Mouse (Mus musculus): ENCODE measurements around the gene Otop2. TPM values are rescaled to one million over a fixed set of nuclear protein-coding genes. Genes with fewer than 3 reads are reported as not detected.

Otop2 gene
- polyA plus RNA-seq, 1 experiment from 2014 or later, result not detected

DNA sequence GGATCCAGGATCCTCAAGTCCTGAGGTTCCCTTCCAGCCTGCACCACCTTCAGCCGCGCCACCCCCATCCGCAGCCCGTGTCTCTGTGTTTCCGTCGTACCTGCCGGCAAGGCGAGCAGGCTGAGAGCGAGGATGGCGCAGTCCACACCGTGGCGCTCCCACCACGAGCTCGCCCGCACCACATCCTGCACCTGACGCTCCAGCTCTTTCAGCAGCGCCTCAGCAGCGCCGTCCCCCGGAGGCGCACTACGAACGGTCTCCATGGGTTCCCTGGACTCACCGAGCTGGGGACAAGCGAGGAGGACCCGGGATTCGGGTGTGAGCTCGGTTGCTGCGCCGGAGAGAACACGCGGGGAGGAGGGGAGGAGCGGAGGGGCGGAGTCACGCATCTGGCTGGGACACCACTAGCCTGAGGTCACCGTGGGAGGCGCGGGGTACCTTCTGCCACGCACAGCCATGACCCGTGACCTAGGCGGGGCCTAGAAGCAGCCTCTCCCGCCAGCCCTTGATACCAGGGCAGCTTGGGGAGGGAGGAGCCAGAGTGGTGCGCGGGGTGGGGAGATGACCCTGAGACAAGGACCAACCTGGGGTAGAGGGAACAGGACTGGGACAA is 9.6 kb upstream of the Otop2 start, which contains the start of gene Fads6:
TSS of gene Fads6 (minus strand) at position 450 of the 613 bp plus-strand sequence.
- peak; percentile 86 for DNase-seq (ENCODE audit: low spot score)

DNA sequence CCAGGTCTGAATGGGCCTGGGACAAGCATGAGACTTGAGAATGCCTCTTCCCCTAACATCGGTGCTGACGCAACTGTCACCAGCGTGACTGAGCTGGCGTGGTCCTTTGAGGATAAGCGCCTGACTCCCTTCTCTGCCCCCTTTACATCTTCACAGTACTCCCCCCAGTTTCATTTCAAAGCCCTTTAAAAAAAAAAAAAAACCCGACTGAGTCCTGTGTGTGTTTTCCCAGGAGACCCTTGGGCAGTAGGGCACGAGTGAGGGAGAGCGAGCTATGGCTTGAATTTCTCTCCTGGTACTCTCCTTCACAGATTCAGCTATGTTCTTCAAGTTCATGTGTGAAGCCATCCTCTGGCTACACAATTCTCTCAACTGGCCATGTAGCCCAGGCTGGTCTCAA is 8.8 kb upstream of the Otop2 start:
- DNase-seq (ENCODE audit: low spot score), result no peak

DNA sequence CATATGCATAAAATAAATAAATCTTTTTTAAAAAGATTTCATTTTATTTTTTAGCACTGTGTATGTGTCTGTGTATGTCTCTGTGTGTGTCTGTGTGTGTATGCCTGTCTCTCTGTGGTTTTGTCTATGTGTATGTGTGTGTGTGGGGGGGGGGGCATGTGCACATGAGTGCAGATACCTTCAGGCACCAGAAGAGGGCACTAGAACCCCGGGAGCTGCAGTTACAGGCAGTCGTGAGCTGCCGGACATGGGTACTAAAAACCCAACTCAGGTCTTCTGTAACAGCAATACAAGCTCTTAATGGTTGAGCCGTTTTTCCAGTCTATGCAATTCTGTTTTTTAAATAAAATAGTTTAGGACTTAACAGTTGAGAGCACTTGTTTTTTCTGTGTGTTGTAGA is 6.2 kb upstream of the Otop2 start:
- DNase-seq (ENCODE audit: low spot score), result no peak

DNA sequence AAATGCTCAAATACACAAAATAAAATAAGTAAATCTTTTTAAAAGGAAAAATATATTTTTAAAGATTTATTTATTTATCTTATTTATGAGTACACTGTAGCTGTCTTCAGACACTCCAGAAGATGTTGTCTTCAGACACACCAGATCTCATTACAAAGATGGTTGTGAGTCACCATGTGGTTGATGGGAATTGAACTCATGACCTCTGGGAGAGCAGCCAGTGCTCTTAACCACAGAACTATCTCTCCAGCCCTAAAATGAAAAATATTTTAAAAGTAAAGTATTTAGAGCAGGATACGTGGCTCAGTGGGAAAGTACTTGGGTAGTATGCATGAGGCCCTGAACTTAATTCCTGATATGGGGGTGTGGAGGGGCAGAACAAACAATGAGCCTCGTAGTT is 5.6 kb upstream of the Otop2 start:
- no peak for DNase-seq (ENCODE audit: low spot score)

DNA sequence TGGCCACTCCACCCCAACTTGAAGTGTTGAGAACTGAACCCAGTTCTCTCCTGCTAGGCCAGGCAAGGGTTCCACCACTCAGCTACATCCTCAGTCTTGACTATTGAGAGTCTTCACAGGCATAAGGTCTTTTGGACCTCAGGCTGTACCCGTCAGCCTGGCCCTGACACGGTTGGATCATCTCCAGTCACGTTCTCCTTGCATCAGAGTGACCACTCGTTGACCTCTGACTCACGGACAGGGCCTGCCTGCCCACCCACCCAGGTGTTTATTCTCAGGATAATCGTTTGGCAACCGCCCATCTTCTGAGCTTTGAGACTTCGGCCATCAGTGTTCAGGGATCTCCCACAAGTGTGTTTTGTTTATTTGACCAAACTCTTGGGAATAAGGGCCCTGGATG is 3.8 kb upstream of the Otop2 start:
- no peak for DNase-seq (ENCODE audit: low spot score)

DNA sequence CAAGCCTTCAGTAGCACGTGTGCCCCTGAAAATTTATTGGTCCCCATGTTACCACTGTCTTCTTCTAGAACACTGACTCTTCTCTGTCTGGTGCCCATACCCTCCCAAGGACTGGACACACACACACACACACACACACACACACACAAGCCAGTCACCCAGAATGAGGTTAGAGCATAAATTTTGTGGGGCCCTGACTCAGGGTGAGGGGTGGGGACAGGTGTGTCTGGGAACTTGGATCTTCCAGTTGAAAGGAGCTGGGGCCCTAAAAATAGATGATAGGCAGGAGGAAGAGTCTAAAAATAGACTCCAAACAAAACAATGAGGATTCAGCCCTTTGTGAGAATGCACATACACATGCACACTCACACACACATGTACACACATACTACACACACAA is 1.8 kb downstream of the Otop2 start:
- no peak for DNase-seq (ENCODE audit: low spot score)

DNA sequence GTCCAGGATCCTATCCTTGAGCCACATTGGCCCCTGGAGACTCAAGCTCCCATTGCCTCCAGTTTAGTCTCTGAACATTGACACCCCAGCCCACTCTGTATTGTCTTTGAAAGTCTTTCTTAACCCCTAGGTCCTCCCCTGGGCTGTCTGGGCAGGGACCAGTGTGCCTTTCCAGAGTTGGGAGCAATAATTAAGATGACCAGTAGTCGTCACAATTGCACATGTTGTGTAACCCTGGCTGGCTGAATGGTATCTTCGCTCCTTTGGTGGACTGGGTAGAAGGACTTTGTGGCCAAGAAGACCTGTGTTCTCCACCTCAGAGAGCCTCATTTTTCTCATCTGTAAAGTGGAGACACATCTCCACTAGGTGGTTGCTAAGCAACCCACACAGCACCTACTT is 7.3 kb downstream of the Otop2 start:
- DNase-seq (ENCODE audit: low spot score), result no peak

DNA sequence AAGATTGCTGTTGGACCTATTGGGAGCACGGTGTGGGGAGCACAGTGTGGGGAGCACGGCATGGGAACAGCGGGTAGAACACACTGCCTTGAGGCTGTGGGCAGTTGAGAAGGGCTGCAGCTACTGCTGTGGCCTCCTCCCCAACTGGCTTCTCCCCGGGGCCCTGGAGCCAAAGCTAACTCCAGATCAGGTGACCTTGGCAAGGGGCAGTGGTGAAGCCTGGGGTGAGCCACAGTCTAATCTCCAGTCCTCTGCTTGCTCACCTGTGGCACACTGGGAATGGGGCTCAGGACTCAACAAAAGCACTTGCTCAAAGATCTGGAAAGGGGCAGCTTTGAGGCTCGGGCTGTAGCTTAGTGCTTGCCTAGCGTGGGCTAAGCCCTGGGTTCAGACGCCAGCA is 10.2 kb downstream of the Otop2 start:
- no peak for DNase-seq (ENCODE audit: low spot score)

DNA sequence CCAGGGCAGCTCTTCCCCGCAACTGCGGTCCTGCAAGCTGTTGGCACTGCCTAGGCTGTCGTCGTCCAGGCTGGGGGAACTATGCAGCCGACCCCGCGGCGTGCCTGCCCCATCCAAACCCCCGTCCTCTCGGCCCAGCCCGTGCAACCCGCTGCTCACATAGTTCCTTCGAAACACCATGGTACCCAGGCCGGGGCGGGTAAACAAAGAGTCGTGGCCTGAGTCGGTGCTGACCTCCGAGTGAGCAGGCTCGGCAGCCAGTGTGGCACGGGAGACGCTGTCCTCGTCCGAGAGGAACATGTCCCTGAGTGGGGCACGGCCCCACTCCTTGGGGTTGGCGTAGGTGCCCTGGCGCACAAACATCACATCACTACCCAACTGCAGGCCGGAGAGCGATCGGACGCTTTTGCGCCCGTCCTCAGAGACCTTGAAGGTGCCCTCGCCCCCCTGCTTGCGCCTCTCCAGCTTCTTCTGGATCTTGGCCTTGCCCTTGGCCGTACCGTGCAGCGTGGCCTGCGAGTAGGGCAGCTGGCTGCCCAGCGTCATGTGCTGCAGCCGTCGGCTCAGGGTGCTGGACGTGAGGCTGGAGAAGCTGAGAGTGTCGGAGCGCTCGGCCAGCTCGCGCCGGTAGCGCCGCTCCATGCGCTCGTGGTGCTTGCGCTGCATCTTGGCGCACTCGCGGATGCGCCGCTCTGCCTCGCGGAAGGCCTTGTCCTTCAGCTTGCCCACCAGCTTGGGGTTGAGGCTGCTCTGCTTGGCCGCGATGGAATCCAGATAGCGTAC is 11.5 kb downstream of the Otop2 start:
- DNase-seq (ENCODE audit: low spot score), result no peak

DNA sequence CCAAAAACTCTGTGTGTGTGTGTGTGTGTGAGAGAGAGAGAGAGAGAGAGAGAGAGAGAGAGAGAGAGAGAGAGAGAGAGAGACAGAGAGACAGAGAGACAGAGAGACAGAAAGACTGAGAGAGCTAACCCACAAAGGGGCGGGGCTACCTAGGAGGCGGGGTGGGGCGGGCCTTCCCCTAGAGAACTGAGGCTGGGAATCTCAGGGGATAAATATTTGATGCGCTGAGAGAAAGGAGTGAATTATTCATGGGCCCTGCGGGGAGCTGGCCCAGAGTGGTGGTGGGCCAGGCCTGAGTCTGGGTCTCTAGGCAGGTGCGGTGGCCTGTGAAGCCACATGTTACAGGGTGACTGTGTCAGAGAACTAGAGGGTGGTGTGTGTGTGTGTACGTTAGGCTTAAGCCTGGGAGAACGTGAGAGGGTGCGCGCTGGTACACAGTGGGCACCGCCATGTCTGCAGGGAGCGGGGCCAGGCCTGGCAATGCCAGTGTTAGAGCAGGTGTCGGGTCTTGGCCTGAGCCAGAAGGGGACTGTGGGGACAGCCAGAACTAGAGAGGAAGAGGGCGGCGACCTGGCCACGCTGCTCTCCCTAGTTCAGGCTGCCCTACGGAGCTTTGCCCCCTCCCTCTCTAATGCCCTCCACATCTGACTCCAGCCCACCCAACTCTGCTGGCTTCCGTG is 12.9 kb downstream of the Otop2 start:
- DNase-seq (ENCODE audit: low spot score), result no peak

DNA sequence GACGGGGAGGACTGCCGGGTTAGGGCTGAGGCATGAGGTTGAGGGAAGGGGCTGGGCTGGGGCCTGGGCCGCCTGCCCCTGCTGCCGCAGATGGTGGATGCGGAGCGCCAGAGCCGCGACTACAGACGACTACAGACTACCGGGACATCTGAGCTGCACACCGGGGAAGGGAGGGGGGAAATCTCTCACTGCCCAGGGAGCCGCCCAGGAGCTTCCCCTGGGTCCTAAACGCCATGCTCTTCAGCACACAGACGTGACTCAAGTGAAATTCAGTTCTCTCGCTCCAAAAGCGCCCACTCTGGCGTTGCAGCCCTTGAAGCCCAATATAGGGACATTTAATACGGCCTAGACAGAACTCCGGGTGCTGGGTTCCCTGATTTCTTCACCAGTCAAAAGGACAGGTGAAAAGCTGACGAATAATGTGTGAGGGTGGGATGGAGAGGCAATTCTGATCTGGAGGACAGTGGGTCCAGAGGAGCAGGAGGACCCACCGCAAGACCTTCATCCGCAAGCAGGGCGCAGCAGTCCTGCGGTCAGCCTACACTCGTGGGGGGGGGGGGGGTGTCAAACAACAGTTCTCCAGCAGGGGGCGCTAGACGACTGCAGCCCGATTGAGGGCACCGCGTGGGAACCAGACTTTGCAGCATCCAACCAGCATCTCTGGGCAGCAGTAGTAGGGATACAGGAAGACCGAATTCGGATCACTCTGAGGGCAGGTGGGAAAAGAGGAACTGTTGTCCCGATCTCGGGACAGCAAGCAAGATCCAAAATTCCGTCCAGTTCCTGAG is 15.1 kb downstream of the Otop2 start, which contains the start of gene Ush1g:
TSS of gene Ush1g (minus strand) at position 136 of the 788 bp plus-strand sequence.
- DNase-seq (ENCODE audit: low spot score), result peak; percentile 67

DNA sequence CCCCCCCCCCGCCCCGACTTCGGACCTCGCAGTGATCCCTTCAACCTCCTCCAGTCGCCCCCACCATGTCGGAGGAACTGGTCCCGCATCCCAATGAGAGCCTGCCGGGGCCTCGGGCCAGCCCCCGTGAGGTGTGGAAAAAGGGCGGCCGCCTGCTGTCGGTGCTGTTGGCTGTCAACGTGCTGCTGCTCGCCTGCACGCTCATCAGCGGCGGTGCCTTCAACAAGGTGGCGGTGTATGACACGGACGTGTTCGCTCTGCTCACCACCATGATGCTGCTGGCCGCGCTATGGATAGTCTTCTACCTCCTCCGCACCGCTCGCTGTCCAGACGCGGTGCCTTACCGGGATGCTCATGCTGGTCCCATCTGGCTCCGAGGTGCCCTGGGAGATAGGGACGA is 16.4 kb downstream of the Otop2 start:
- no peak for DNase-seq (ENCODE audit: low spot score)

DNA sequence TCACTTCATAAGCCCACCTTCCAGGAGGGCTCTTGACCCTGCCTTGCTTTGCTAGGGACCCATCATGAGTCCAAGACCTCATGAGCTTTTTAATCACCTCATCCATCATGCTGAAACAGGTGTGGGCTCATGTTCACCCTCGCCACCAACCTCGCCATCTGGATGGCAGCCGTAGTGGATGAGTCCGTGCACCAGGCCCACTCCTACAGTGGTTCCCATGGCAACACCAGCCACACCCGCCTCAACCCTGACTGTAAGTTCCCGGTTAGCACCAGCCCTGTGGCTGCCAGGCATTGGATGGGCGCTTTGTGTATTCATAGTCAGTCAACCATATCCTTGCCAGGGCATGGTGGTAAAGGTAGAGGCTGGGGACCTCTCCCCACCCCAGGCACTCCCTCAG is 19.8 kb downstream of the Otop2 start:
- DNase-seq (ENCODE audit: low spot score), result no peak

DNA sequence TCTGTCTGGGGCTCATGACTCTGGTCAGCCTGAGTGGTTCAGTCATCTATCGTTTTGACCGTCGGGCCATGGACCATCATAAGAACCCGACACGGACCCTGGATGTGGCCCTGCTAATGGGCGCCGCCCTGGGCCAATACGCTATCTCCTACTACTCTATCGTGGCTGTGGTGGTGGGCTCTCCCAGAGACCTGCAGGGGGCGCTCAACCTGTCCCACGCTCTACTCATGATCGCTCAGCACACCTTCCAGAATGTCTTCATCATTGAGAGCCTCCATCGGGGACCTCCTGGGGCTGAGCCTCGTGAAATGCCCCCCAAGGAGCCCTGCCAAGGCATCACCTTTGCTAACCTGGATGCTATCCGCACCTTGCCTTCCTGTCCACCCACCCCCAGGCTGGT is 22.4 kb downstream of the Otop2 start:
- DNase-seq (ENCODE audit: low spot score), result peak; percentile 21

DNA sequence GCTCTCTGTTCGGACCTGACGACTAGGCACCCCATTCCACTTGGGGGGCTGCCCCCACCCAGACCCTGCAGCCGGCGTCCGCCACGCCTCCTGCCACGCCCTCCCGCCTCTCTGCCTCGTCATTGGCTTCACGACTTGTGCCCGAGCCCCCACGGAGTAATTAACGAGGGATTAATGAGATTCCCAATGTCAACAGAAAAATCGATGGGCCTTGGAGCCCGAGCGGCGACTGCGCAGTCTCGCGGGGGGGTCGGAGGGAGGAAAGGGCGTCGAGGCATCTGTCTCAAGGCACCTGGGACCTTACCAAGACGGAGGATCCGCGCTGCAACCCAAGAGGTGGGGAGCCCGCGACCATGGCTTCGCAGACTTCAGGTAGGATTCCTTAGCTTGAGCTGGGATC is 27.6 kb downstream of the Otop2 start, which contains the start of gene Otop3:
TSS of gene Otop3 (plus strand) at position 201 of the 400 bp plus-strand sequence.
- no peak for DNase-seq (ENCODE audit: low spot score)

DNA sequence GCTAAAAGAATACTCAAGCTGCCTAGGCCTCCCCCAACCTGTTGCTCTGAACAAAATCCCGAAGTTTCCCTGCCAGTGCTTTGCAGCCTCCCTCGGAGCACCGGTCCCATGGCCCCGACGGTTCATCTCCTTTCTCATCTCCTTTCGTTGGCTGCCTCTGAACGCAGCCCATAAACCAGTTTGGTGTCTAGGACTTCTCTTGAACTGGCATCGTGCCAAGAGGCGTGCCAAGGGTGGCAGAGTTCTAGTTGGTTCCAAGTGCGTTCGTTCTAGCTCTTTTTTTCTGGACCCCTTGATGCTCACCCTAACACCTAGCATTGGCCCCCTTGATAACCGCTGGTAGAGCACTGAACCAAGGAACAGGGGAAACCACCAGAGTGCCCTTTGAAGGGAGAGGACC is 28.3 kb downstream of the Otop2 start:
- no peak for DNase-seq (ENCODE audit: low spot score)

DNA sequence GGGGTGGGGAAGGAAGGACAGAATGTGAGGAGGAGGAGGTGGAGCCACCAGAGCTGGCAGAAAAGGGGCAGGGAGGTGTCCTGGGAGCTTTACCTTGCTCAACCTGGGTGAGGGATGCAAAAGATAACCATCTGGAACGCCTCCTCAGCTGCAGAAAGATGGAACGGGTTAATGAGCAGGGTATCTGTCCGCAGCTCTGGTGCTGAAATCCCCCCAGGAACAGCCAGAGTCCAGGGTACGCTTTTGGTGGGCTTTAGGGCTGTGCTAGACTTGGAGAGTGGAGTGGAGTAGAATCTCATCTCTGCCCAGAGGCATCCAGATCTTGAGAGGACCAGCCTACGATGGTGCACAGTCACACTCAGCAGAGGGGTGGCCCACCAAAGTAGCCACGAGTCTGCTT is 29.2 kb downstream of the Otop2 start:
- no peak for DNase-seq (ENCODE audit: low spot score)

DNA sequence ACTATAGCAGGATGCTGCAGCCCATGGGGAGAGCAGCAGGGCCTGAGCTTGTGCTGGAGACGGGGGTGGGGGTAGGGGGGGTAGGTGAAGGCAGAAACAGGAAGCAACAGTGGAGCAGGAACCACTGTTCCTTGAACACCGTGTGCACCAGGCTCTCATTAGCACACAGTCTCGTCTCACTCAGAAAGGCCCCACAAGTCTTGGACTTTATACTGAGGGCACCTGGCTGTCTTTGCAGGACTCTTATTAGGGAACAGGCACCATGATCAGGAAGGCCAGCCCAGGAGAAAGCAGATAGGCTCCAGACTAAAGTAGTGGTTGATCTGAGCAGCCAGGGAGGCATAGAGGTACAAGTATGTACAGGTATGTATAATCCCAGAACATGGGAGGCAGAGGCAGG is 30.4 kb downstream of the Otop2 start:
- no peak for DNase-seq (ENCODE audit: low spot score)

DNA sequence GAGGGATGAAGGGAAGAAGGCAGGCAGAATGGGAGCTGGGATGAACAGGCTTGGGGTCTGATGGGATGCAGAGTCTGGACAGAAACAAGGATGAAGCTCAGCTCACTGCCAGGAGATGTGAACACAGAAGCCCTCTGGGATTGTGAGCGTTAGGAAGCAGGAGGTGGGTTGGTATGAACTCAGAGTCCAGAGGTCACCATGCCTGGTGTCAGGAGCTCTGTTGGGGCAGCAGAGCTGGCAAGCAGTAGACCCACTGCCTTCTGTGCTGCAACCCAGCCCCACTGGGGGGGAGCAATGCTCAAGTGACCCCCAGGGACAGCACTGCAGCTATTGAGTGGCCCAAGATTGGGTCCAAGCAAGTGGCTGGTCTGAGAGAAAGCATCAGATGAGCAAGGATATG is 30.9 kb downstream of the Otop2 start:
- DNase-seq (ENCODE audit: low spot score), result no peak

DNA sequence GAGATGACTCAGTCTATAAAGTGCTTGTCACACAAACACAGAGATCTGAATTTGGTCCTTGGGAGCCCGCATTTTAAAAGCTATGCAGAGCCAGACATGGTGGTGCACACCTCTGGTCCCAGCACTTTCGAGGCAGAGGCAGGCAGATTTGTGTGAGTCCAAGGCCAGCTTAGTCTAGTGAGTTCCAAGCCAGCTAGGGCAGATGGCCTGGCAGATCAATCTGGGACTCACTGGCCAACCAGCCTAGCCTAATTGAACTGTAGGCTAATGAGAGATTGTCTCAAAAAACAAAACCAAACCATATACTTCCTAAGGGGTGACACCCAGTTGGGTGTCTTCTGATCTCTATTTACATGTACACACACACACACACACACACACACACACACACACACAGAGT is 34.3 kb downstream of the Otop2 start:
- DNase-seq (ENCODE audit: low spot score), result no peak

DNA sequence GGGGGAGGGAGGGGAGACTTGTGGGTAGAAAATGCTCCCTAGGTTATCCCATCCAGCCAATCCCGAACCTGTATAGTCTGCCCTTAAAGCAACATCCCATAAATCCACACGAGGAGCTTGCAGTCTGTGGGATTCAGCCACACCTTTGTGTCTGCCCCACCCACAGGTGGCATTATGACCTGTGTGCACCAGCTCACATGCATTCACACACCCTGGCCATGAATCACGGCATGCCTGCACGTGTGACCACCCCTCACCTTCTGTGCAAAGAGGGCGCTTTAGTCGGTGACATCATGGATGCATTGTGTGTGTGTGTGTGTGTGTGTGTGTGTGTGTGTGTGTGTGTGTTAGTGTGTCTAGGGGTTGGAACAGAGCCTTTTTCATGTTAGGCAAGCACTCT is 34.9 kb downstream of the Otop2 start:
- no peak for DNase-seq (ENCODE audit: low spot score)

DNA sequence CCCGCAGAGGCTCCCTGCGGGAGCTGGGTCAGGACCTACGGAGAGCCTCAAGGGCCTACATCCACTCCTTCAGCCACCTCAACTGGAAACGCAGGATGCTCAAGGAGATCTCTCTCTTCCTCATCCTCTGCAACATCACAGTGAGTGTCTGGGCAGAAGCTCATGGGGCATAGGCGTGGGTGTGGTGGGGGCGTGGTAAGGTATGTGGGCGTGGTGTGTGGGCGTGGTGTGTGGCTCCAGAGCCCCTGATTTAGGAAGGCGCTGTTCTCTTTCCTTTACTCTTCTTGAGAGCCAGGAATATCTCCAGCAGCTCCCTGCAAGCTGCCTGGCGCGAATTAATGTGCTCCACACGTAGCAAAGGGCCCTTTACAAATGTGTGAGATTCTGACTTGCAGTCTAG is 38.0 kb downstream of the Otop2 start:
- DNase-seq (ENCODE audit: low spot score), result no peak
